Mouse (Mus musculus) erythroblast, embryonic 14.5 days (primary cell): ENCODE data around the gene Immp2l.

Source experiments
- GATA1 ChIP-seq: IDR thresholded peaks from 2 replicates; pipeline ENCODE4 v1.6.1; 2012; ENCODE audit warnings: low read length, inconsistent platforms, mixed read lengths
- TAL1 ChIP-seq: IDR thresholded peaks from 3 replicates; pipeline ENCODE4 v1.6.1; 2012; ENCODE audit warnings: low read length, inconsistent platforms, mixed read lengths

DNA sequence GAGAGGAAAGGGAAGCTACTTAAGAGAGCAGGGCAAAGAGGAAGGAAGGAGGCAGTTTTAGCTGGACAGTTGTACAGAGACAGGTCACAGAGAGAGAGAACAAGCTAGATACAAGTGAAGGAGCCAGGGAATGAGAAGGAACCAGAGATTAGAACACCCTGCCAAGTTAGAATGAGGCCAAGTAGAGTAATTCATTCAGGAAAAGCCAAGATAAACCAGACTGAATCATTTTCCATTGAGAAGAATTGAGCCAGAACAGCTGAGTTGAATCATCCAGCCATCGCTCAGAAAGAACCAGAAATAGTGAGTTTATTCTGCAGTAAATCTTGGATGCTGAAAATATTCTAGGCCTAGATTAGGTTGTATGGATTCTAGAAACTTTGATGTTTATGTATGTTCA, 1.4 kb upstream of the Immp2l start:
- TF ChIP-seq GATA1 (no peak), TAL1 (no peak)
